Mouse (Mus musculus): Measurements from ENCODE around the gene Lgals9.

Lgals9 gene

GRCm38 (mm10) chr11:78920411-78920939 lies 64.3 kb downstream of the Lgals9 start, which contains the start of gene Nos2:
TSS of gene Nos2 (plus strand) at chr11:78920787.
- DNase-seq (ENCODE audit: low spot score in 2 of 2) = no peak

DNA sequence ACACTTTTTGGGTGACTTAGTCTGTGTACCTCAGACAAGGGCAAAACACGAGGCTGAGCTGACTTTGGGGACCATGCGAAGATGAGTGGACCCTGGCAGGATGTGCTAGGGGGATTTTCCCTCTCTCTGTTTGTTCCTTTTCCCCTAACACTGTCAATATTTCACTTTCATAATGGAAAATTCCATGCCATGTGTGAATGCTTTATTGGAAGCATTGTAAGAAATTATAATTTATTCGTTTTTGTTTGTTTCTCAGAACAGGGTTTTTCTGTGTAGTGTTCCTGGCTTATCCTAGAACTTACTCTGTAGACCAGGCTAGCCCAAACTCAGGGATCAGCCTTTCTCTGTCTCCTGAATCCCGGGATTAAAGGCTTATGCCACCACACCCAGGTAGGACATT lies 65.0 kb downstream of the Lgals9 start:
- no peak for DNase-seq (ENCODE audit: low spot score in 2 of 2)

DNA sequence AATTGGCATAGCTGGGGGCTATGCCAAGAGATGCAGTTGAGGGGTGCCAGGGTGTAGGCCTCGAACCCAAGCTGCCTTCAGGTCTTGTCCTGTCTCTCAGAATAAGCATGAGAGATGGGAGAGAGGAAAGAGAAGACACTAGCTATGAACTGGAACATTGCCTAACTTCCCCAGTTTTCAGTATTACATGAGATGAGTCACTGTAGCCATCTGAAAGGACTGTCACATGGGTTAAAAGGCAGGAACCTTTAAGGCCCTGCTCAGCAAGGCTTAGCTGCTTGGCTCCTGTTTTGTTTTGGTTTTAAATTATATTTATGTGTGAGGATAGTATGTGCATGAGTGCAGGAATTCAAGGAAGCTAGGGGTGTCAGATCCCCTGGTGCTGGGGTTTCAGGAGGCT lies 68.3 kb downstream of the Lgals9 start:
- DNase-seq (ENCODE audit: low spot score in 2 of 2) = no peak

DNA sequence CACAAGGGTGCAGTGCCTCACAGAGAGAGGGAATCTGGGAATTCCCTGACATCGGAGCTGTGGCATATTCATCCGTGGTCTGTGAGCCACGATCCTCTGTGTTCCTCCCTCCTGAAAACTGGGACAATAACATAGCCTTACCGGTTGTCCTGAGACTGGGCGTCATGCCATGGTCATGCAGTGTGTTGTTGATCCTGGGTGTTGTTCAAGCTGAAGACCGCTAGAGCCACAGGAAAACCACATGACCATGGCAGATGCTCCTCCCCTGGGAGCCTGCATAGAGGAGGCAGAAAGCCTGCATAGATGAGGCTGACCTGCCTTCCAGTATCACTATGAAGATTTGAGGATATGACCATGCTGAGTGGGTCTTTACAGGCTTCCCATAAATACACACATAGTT lies 69.3 kb downstream of the Lgals9 start:
- no peak for DNase-seq (ENCODE audit: low spot score in 2 of 2)
